Mouse (Mus musculus) layer of hippocampus, adult 2 months (tissue): ENCODE data around the gene Bank1. TPM values are rescaled to one million over a fixed set of nuclear protein-coding genes. Genes with fewer than 3 reads are reported as not detected.

ENCODE experiments used
- DNase-seq, 2 experiments: peaks; one replicate each; pipeline ENCODE4 v3.0.0; 2022; ENCODE audit warnings: low spot score in 2 of 2
- H3K27ac ChIP-seq: fragments of 200-600 bp; 2 replicates; pipeline ENCODE4 v1.8.1; 2022
- H3K4me3 ChIP-seq: fragments of 200-600 bp; 2 replicates; pipeline ENCODE4 v1.8.1; 2022; ENCODE audit warnings: mild to moderate bottlenecking
- CTCF ChIP-seq: fragments of 200-600 bp; conservative IDR thresholded peaks from 2 replicates; pipeline ENCODE4 v1.8.1; 2022; ENCODE audit warnings: antibody characterized with exemption, mild to moderate bottlenecking, moderate library complexity
- total RNA-seq, 2 experiments: library from RNA; stranded (reverse); gene quantifications; 2 replicates each; pipeline ENCODE4 v1.2.3; 2021

The Bank1 gene
- total RNA-seq, 2 experiments from 2014 or later, result 0.92 to 1.6 TPM

- no peak overlapping the region for H3K27ac ChIP-seq
- TF ChIP-seq CTCF, result no peak
These were observed 87.1 kb downstream of the Bank1 start for GRCm38 (mm10) chr3:136238790-136239189.

DNA sequence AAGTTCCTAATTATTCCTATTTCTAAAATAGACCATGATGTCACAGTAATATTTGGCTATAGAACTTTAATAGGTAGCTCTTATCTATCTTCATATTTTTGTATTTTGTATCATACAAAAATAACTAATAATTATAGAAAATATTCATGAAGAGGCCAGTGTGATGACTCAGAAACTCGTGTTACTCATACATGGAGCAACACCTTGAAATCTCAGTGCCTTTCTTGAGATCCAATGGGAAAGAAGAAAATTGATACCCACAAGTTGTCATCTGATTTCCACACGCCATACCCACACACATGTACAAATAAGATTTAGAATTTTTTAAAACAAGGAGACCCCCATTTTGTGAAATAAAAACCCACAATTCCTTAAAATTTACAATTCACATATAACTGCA, 92.4 kb downstream of the Bank1 start:
- Histone ChIP-seq H3K4me3 (no peak overlapping the region), H3K27ac (no peak overlapping the region)
- no peak for TF ChIP-seq CTCF

More at GRCm38 (mm10) chr3:136238790-136239189, 87.1 kb downstream of the Bank1 start:
- H3K4me3 ChIP-seq, result no peak overlapping the region
- DNase-seq, result no peak

GRCm38 (mm10) chr3:136230602-136231151, 95.2 kb downstream of the Bank1 start:
- Histone ChIP-seq H3K27ac (no peak overlapping the region), H3K4me3 (no peak overlapping the region)
- no peak for TF ChIP-seq CTCF
- no peak for DNase-seq

More for the DNA sequence above, 92.4 kb downstream of the Bank1 start:
- no peak for DNase-seq

GRCm38 (mm10) chr3:136189661-136190228, 136.1 kb downstream of the Bank1 start:
- no peak for DNase-seq
- TF ChIP-seq CTCF, result no peak
- Histone ChIP-seq H3K4me3 (no peak overlapping the region), H3K27ac (no peak overlapping the region)

- Histone ChIP-seq H3K4me3 (no peak overlapping the region), H3K27ac (no peak overlapping the region)
- no peak for TF ChIP-seq CTCF
- DNase-seq, result no peak
These were observed 139.2 kb downstream of the Bank1 start for GRCm38 (mm10) chr3:136186548-136187113.

GRCm38 (mm10) chr3:136171631-136172030, 154.2 kb downstream of the Bank1 start:
- Histone ChIP-seq H3K4me3 (no peak overlapping the region), H3K27ac (peak overlapping the region; percentile 73)
- DNase-seq, result no peak
- TF ChIP-seq CTCF, result no peak

- DNase-seq, result no peak
- no peak for TF ChIP-seq CTCF
- no peak overlapping the region for H3K4me3 ChIP-seq
- no peak overlapping the region for H3K27ac ChIP-seq
These were observed 157.8 kb downstream of the Bank1 start for GRCm38 (mm10) chr3:136168071-136168470.

- no peak for DNase-seq
- no peak for TF ChIP-seq CTCF
These were observed 159.2 kb downstream of the Bank1 start for GRCm38 (mm10) chr3:136166671-136167070.

DNA sequence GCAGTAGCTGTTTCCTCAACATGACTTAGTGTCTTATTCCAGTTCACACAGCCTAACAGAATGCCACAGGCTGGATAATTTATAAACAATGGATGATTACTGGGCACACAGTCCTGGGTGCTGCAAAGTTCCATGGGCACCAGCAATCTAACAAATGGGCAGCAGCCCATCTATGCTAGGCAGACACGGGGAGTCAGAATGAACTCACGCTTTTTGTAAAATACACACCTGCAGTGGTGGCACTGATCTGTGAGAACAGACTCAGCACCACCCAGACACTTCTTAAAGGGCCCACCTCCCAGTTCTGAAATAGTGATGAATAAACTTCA, 159.9 kb downstream of the Bank1 start:
- DNase-seq, result no peak
- Histone ChIP-seq H3K27ac (peak overlapping the region; percentile 85), H3K4me3 (no peak overlapping the region)
- no peak for TF ChIP-seq CTCF

More at GRCm38 (mm10) chr3:136166671-136167070, 159.2 kb downstream of the Bank1 start:
- H3K27ac ChIP-seq, result no peak overlapping the region
- H3K4me3 ChIP-seq, result no peak overlapping the region

DNA sequence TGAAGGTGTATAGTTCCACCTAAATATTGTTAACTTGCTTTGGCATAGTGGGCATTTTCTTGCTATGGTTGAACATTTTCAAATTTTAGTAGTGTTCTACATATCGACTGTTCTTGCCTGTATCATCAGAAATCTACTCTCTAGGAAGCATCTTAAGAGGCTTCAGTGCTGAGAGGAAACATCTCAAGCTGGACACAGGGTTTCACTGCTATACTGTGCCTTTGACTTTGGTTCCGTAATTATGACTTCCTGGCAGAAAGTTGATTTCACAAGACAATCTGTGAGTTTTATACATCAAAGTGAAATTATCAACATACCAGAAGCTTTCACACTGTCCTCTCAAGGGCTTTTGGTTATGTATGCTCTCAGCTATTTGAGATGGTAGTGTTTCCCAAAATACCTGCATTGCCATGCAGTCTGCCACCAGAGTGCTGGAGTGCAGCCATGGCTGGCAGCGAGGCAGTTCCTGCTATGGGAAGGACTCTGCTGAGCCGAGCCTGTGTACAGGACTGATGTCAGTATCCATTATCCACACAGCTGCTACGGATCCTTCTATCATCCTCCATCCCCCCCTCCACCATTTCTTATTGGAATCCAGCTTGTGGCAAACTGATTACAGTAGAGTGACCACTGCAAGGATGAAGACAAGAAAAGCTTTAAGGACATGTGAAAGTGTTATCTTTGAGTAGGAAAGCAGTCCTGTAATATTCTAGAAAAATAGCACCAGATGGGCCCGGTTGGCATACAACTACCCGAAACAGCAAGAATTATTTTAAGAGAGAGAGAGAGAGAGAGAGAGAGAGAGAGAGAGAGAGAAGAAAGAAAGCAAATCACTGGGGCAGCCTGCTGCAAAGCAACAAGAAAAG, 160.5 kb downstream of the Bank1 start:
- peak; percentile 9; the same call in 1 of the 2 replicates for TF ChIP-seq CTCF
- peak overlapping the region; percentile 85 for H3K27ac ChIP-seq
- H3K4me3 ChIP-seq, result no peak overlapping the region
- DNase-seq, result peak; percentile 52 to 55

GRCm38 (mm10) chr3:136158059-136158458, 167.8 kb downstream of the Bank1 start:
- no peak for TF ChIP-seq CTCF
- Histone ChIP-seq H3K4me3 (no peak overlapping the region), H3K27ac (no peak overlapping the region)
- no peak for DNase-seq

- no peak for TF ChIP-seq CTCF
These were observed 170.3 kb downstream of the Bank1 start for GRCm38 (mm10) chr3:136155555-136155954.

GRCm38 (mm10) chr3:136150886-136151285, 175.0 kb downstream of the Bank1 start:
- DNase-seq, result no peak
- no peak for TF ChIP-seq CTCF
- no peak overlapping the region for H3K27ac ChIP-seq
- no peak overlapping the region for H3K4me3 ChIP-seq

More at GRCm38 (mm10) chr3:136155555-136155954, 170.3 kb downstream of the Bank1 start:
- no peak overlapping the region for H3K4me3 ChIP-seq
- H3K27ac ChIP-seq, result no peak overlapping the region
- DNase-seq, result no peak

GRCm38 (mm10) chr3:136147166-136147565, 178.7 kb downstream of the Bank1 start:
- no peak for DNase-seq
- TF ChIP-seq CTCF, result no peak
- no peak overlapping the region for H3K4me3 ChIP-seq
- H3K27ac ChIP-seq, result no peak overlapping the region
